Mouse (Mus musculus) embryonic facial prominence, embryonic 14.5 days (tissue): ENCODE results near the gene Dlg2. TPM values are rescaled to one million over a fixed set of nuclear protein-coding genes. Genes with fewer than 3 reads are reported as not detected.

Experiments
- ATAC-seq: fragments of 200-750 bp; cut with Nextera tagmentation; 2 replicates; pipeline ENCODE4 v1.8.0; 2017; ENCODE audit warnings: low read depth, moderate number of reproducible peaks, moderate TSS enrichment
- DNase-seq: peaks from one replicate; pipeline ENCODE4 v3.0.0-alpha.2; 2015; ENCODE audit warnings: low spot score
- H3K27ac ChIP-seq: fragments of 300-500 bp; sonication (generic); replicated peaks from 2 replicates; pipeline ENCODE4 v1.5.1; 2014; ENCODE audit warnings: low read depth, mild to moderate bottlenecking, low read length, moderate library complexity
- H3K27me3 ChIP-seq: fragments of 300-500 bp; sonication (generic); replicated peaks from 2 replicates; pipeline ENCODE4 v1.6.1; 2014; ENCODE audit warnings: low read length; ENCODE audit not compliant: control insufficient read depth, insufficient read depth
- H3K36me3 ChIP-seq: fragments of 300-500 bp; sonication (generic); 2 replicates; pipeline ENCODE4 v1.6.1; 2014; ENCODE audit warnings: low read length, mixed read lengths; ENCODE audit not compliant: control insufficient read depth, insufficient read depth
- H3K4me1 ChIP-seq: fragments of 300-500 bp; sonication (generic); 2 replicates; pipeline ENCODE4 v1.6.1; 2014; ENCODE audit warnings: antibody characterized with exemption, low read length; ENCODE audit not compliant: control insufficient read depth, insufficient read depth
- H3K4me2 ChIP-seq: fragments of 300-500 bp; sonication (generic); 2 replicates; pipeline ENCODE4 v1.6.1; 2014; ENCODE audit warnings: low read depth, mild to moderate bottlenecking, low read length, moderate library complexity, mixed read lengths
- H3K4me3 ChIP-seq: fragments of 300-500 bp; sonication (generic); 2 replicates; pipeline ENCODE4 v1.5.1; 2014; ENCODE audit warnings: low read depth, mild to moderate bottlenecking, low read length
- H3K9ac ChIP-seq: fragments of 300-500 bp; sonication (generic); 2 replicates; pipeline ENCODE4 v1.6.1; 2014; ENCODE audit warnings: low read depth, mild to moderate bottlenecking, low read length, moderate library complexity, mixed read lengths
- H3K9me3 ChIP-seq: fragments of 300-500 bp; sonication (generic); 2 replicates; pipeline ENCODE4 v1.6.1; 2016; ENCODE audit warnings: low read length; ENCODE audit not compliant: control insufficient read depth
- WGBS: fragments of 180-500 bp; shearing (Covaris S2); extraction: QIAGEN DNeasy Blood & Tissue Kit; methylation state at CpG from one replicate; pipeline ENCODE4 v1.1.7; 2014; 5-methylcytosine and 5-hydroxymethylcytosine counted together
- polyA plus RNA-seq: library from polyadenylated mRNA; unstranded; fragments of >200 nt; fragmentation: Nextera tagmentation; extraction: Ambion mirVana; gene quantifications from 2 replicates; pipeline ENCODE4 v1.2.1, GENCODE M21; 2014

Gene Dlg2
- polyA plus RNA-seq, 1 experiment from 2014 or later: 5.1 TPM

GRCm38 (mm10) chr7:91525859-91526258 lies 1049.4 kb downstream of the Dlg2 start:
- H3K27ac ChIP-seq: no peak overlapping the region
- no peaks in the 10 kb centered on the region for H3K9me3 ChIP-seq
- no peaks in the 10 kb centered on the region for H3K36me3 ChIP-seq
- DNase-seq (peak; percentile 24), ATAC-seq (no peak)
- no peak overlapping the region for H3K4me2 ChIP-seq
- WGBS: 67% methylated on average over 1 of the region's 1 CpGs
- H3K4me3 ChIP-seq: no peak overlapping the region
- H3K27me3 ChIP-seq: no peaks in the 10 kb centered on the region
- H3K4me1 ChIP-seq: no peaks in the 10 kb centered on the region
- H3K9ac ChIP-seq: no peak overlapping the region

GRCm38 (mm10) chr7:91542597-91543285 lies 1066.3 kb downstream of the Dlg2 start:
- Histone ChIP-seq H3K4me1 (no peaks in the 10 kb centered on the region), H3K4me2 (peak overlapping the region; percentile 53), H3K4me3 (peak overlapping the region; percentile 28), H3K36me3 (no peaks in the 10 kb centered on the region), H3K9ac (peak overlapping the region; percentile 35; the same call in 1 of the 2 replicates), H3K27me3 (0 out of 2 replicates have a peak, but pooled peaks cover 3% of the 10 kb centered on the region), H3K27ac (no peak overlapping the region), H3K9me3 (no peaks in the 10 kb centered on the region)
- DNase-seq (peak; percentile 67), ATAC-seq (peak; percentile 82)
- WGBS: 3% methylated on average over 28 of the region's 29 CpGs

- 35% methylated on average over 4 of the region's 4 CpGs for WGBS
- Histone ChIP-seq H3K4me1 (no peaks in the 10 kb centered on the region), H3K36me3 (no peaks in the 10 kb centered on the region), H3K27ac (no peak overlapping the region), H3K4me3 (peak overlapping the region; percentile 28), H3K4me2 (peak overlapping the region; percentile 53), H3K9me3 (no peaks in the 10 kb centered on the region), H3K27me3 (0 out of 2 replicates have a peak, but pooled peaks cover 3% of the 10 kb centered on the region), H3K9ac (0 out of 2 replicates have a peak overlapping the region, but pooled peaks have one; percentile 35)
- DNase-seq (no peak), ATAC-seq (no peak)
These were observed 1066.8 kb downstream of the Dlg2 start for GRCm38 (mm10) chr7:91543286-91543650.

- Histone ChIP-seq H3K9ac (no peak overlapping the region), H3K4me3 (no peak overlapping the region), H3K4me2 (no peak overlapping the region), H3K4me1 (no peaks in the 10 kb centered on the region), H3K9me3 (no peaks in the 10 kb centered on the region), H3K36me3 (no peaks in the 10 kb centered on the region), H3K27me3 (0 out of 2 replicates have a peak, but pooled peaks cover 3% of the 10 kb centered on the region), H3K27ac (no peak overlapping the region)
- no peak for ATAC-seq
- DNase-seq: no peak
- 78% methylated on average over 3 of the region's 3 CpGs for WGBS
These were observed 1068.1 kb downstream of the Dlg2 start for GRCm38 (mm10) chr7:91544600-91544999.

GRCm38 (mm10) chr7:91548796-91549195 lies 1072.3 kb downstream of the Dlg2 start:
- H3K9me3 ChIP-seq: no peaks in the 10 kb centered on the region
- no peak overlapping the region for H3K27ac ChIP-seq
- H3K27me3 ChIP-seq: no peaks in the 10 kb centered on the region
- H3K4me3 ChIP-seq: no peak overlapping the region
- no peak overlapping the region for H3K4me2 ChIP-seq
- 58% methylated on average over 1 of the region's 1 CpGs for WGBS
- ATAC-seq (no peak), DNase-seq (no peak)
- H3K9ac ChIP-seq: no peak overlapping the region
- no peaks in the 10 kb centered on the region for H3K4me1 ChIP-seq
- H3K36me3 ChIP-seq: no peaks in the 10 kb centered on the region

GRCm38 (mm10) chr7:91557582-91557981 lies 1081.1 kb downstream of the Dlg2 start:
- no peak overlapping the region for H3K4me3 ChIP-seq
- H3K4me1 ChIP-seq: no peaks in the 10 kb centered on the region
- DNase-seq (no peak), ATAC-seq (no peak)
- no peak overlapping the region for H3K9ac ChIP-seq
- H3K4me2 ChIP-seq: no peak overlapping the region
- H3K27me3 ChIP-seq: no peaks in the 10 kb centered on the region
- no peaks in the 10 kb centered on the region for H3K36me3 ChIP-seq
- H3K9me3 ChIP-seq: no peaks in the 10 kb centered on the region
- H3K27ac ChIP-seq: no peak overlapping the region

- Histone ChIP-seq H3K27ac (no peak overlapping the region), H3K36me3 (no peaks in the 10 kb centered on the region), H3K27me3 (no peaks in the 10 kb centered on the region), H3K4me3 (no peak overlapping the region), H3K4me2 (no peak overlapping the region), H3K4me1 (no peaks in the 10 kb centered on the region), H3K9me3 (no peaks in the 10 kb centered on the region), H3K9ac (no peak overlapping the region)
- ATAC-seq: no peak
- DNase-seq: no peak
These were observed 1091.0 kb downstream of the Dlg2 start for GRCm38 (mm10) chr7:91567423-91567822.

- H3K4me3 ChIP-seq: no peak overlapping the region
- H3K4me1 ChIP-seq: no peaks in the 10 kb centered on the region
- H3K36me3 ChIP-seq: no peaks in the 10 kb centered on the region
- no peak overlapping the region for H3K27ac ChIP-seq
- no peaks in the 10 kb centered on the region for H3K27me3 ChIP-seq
- no peak for ATAC-seq
- DNase-seq: no peak
- no peak overlapping the region for H3K4me2 ChIP-seq
- H3K9ac ChIP-seq: no peak overlapping the region
- WGBS: 82% methylated on average over 2 of the region's 2 CpGs
- no peaks in the 10 kb centered on the region for H3K9me3 ChIP-seq
These were observed 1094.5 kb downstream of the Dlg2 start for GRCm38 (mm10) chr7:91570969-91571368.

- DNase-seq (no peak), ATAC-seq (no peak)
- Histone ChIP-seq H3K4me2 (no peak overlapping the region), H3K9ac (no peak overlapping the region), H3K9me3 (no peaks in the 10 kb centered on the region), H3K36me3 (no peaks in the 10 kb centered on the region), H3K4me3 (no peak overlapping the region), H3K4me1 (no peaks in the 10 kb centered on the region), H3K27me3 (no peaks in the 10 kb centered on the region), H3K27ac (no peak overlapping the region)
- WGBS: 59% methylated on average over 2 of the region's 2 CpGs
These were observed 1096.2 kb downstream of the Dlg2 start for GRCm38 (mm10) chr7:91572666-91573065.
